Comparison of ENCODE assay signal across 8 mouse cellular contexts in genomic region chr10:21992834-21993514, GRCm38 (mm10).
DNase-seq lines count a peak whose midpoint lies in the region; TF ChIP-seq lines count a peak whose summit lies in the region.

No protein-coding gene starts in this region.

- DNase-seq in MEL-GATA-1-ER (ENCODE audit: extremely low read depth, low read depth), result peak; percentile 29
- peak; percentile 90 to 91 for DNase-seq in cerebellum, adult 2 months
- peak; percentile 46 to 80 for DNase-seq in frontal cortex, adult 2 months (ENCODE audit: extremely low spot score in 1 of 2, low spot score in 1 of 2)
- peak; percentile 83 for DNase-seq in hindbrain, embryonic 10.5 days (ENCODE audit: low spot score)
- DNase-seq in layer of hippocampus, postnatal 14 days (ENCODE audit: low spot score in 2 of 2), result peak; percentile 71 to 77
- peak; percentile 82 for DNase-seq in lung, postnatal 25 days (ENCODE audit: low spot score)
- peak; percentile 84 for DNase-seq in retina, postnatal 1 day
- DNase-seq in urinary bladder, adult 18-20 months (ENCODE audit: low spot score in 2 of 2), result peak; percentile 69 to 78

- H3K36me3 ChIP-seq in hindbrain, embryonic 10.5 days, result no peaks in the 10 kb centered on the region

- H3K4me1 ChIP-seq in cerebellum, adult 2 months (ENCODE audit: control insufficient read depth, insufficient read depth, low read length), result peaks cover 5% of the 10 kb centered on the region
- peaks cover 24% of the 10 kb centered on the region for H3K4me1 ChIP-seq in hindbrain, embryonic 10.5 days (replicated peaks)

- no peaks in the 10 kb centered on the region for H3K27me3 ChIP-seq in cerebellum, adult 2 months (ENCODE audit: control insufficient read depth, insufficient read depth, low read length)
- peaks cover 20% of the 10 kb centered on the region for H3K27me3 ChIP-seq in hindbrain, embryonic 10.5 days (ENCODE audit: insufficient read depth, poor library complexity, severe bottlenecking)

- peak; percentile 72 for TF ChIP-seq CTCF in cerebellum, adult 2 months (IDR thresholded peaks at IDR 0.05; ENCODE audit: borderline replicate concordance, insufficient read depth, low read depth, low read length)

- no peak for TF ChIP-seq POLR2A in cerebellum, adult 2 months (IDR thresholded peaks at IDR 0.05; ENCODE audit: borderline replicate concordance, insufficient read depth, low read length)

- H3K4me3 ChIP-seq in cerebellum, adult 2 months (replicated peaks; ENCODE audit: insufficient read depth, low read depth, low read length), result peak overlapping the region; percentile 56
- peak overlapping the region; percentile 75 for H3K4me3 ChIP-seq in hindbrain, embryonic 10.5 days

- no peaks in the 10 kb centered on the region for H3K9me3 ChIP-seq in hindbrain, embryonic 10.5 days

- peak overlapping the region; percentile 63 for H3K27ac ChIP-seq in cerebellum, adult 2 months (ENCODE audit: insufficient read depth, low read length)
- H3K27ac ChIP-seq in hindbrain, embryonic 10.5 days, result peak overlapping the region; percentile 45; the same call in 1 of the 2 replicates

- WGBS in cerebellum, adult 2 months, result 3% methylated on average over 30 of the region's 30 CpGs
- 1% methylated on average over 30 of the region's 30 CpGs for WGBS in hindbrain, embryonic 10.5 days

Comparison
In these comparisons a context has a peak if more than half of its experiments do, and no peak if none do; other contexts are left out.
1. Peak in every context shown above with its lines: DNase-seq, H3K4me3 ChIP-seq and H3K27ac ChIP-seq.
2. DNase-seq: peak in every context shown above with its lines; median percentile 90 in cerebellum, adult 2 months; 84 in retina, postnatal 1 day; 83 in hindbrain, embryonic 10.5 days; 82 in lung, postnatal 25 days; 74 in layer of hippocampus, postnatal 14 days; 74 in urinary bladder, adult 18-20 months; 63 in frontal cortex, adult 2 months; 29 in MEL-GATA-1-ER.